Mouse (Mus musculus) erythroblast, embryonic 14.5 days (primary cell): ENCODE measurements around the gene Mns1.

ENCODE experiments used
- GATA1 ChIP-seq: IDR thresholded peaks from 2 replicates; pipeline ENCODE4 v1.6.1; 2012; ENCODE audit warnings: low read length, inconsistent platforms, mixed read lengths
- TAL1 ChIP-seq: IDR thresholded peaks from 3 replicates; pipeline ENCODE4 v1.6.1; 2012; ENCODE audit warnings: low read length, inconsistent platforms, mixed read lengths

DNA sequence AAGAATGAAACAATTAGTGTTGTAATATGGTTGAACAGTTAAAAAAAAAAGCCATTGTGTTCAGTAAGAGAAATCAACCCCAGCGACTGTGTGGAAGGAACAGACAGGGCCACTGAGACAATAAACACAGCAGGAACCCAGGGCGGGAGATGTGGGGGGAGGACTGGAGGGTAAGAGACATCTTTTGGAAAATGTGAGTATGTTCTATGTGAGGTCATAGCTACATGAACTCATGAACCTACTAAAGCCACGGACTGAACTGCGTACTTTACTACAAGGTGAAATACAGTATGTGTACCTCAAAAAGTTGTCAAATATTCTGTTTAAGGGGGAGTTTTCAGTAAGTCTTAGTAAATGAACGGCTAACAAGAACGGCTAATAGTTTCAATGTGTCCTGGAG is 39.5 kb downstream of the Mns1 start:
- TF ChIP-seq GATA1: no peak
- TF ChIP-seq TAL1: no peak
